Mouse (Mus musculus): ENCODE measurements around the gene Ralgapa2.

DNA sequence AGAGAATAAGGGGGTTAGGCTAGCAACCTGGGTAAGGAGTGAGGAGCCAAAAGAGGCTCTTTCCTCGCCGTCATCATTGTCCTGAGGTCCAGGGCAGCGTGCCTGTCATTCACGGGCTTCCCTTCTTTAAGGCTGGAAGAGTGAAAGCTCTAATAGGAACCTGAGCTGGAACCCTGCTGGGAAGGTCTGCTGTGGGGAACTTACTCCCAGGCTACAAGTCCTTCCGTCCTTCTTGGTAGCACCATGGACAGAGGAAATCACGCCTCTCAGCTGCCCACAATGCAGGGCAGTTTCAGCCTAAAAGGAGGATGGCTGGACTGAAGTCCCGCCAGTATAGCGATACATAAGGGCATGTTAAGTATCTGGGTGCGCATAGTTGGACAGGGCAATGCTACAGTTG lies 285.7 kb downstream of the Ralgapa2 start:
- TF ChIP-seq POLR2A (IDR thresholded peaks at IDR 0.05; ENCODE audit: low read depth, low read length) (no peak), CTCF (IDR thresholded peaks at IDR 0.05; ENCODE audit: borderline replicate concordance, insufficient read depth, low read length) (no peak)
